Mouse (Mus musculus) stomach, embryonic 16.5 days (tissue): ENCODE measurements around the gene Fut2. TPM values are rescaled to one million over a fixed set of nuclear protein-coding genes. Genes with fewer than 3 reads are reported as not detected.

Experiments used
- ATAC-seq: fragments of 200-750 bp; cut with Nextera tagmentation; 2 replicates; pipeline ENCODE4 v1.8.0; 2017; ENCODE audit warnings: moderate number of reproducible peaks, moderate TSS enrichment; ENCODE audit not compliant: insufficient read depth, low FRiP score
- H3K27ac ChIP-seq: fragments of 300-500 bp; sonication (generic); 2 replicates; pipeline ENCODE4 v1.5.1; 2014; ENCODE audit warnings: low read length
- H3K27me3 ChIP-seq: fragments of 300-500 bp; sonication (generic); 2 replicates; pipeline ENCODE4 v1.6.1; 2014; ENCODE audit warnings: low read length, control low read depth, mixed read lengths; ENCODE audit not compliant: control insufficient read depth, insufficient read depth
- H3K36me3 ChIP-seq: fragments of 300-500 bp; sonication (generic); 2 replicates; pipeline ENCODE4 v1.6.1; 2014; ENCODE audit warnings: low read length; ENCODE audit not compliant: control insufficient read depth, insufficient read depth
- H3K4me1 ChIP-seq: fragments of 300-500 bp; sonication (generic); 2 replicates; pipeline ENCODE4 v1.6.1; 2014; ENCODE audit warnings: low read length, control low read depth, mixed read lengths; ENCODE audit not compliant: control insufficient read depth, insufficient read depth
- H3K4me2 ChIP-seq: fragments of 300-500 bp; sonication (generic); 2 replicates; pipeline ENCODE4 v1.6.1; 2014; ENCODE audit warnings: low read depth, low read length, mixed read lengths
- H3K4me3 ChIP-seq: fragments of 300-500 bp; sonication (generic); replicated peaks from 2 replicates; pipeline ENCODE4 v1.5.1; 2014; ENCODE audit warnings: mild to moderate bottlenecking, low read length
- H3K9ac ChIP-seq: fragments of 300-500 bp; sonication (generic); 2 replicates; pipeline ENCODE4 v1.6.1; 2014; ENCODE audit warnings: low read length
- H3K9me3 ChIP-seq: fragments of 300-500 bp; sonication (generic); replicated peaks from 2 replicates; pipeline ENCODE4 v1.6.1; 2016; ENCODE audit warnings: low read length, control low read depth; ENCODE audit not compliant: control insufficient read depth
- WGBS: fragments of 180-500 bp; shearing (Covaris S2); extraction: QIAGEN DNeasy Blood & Tissue Kit; methylation state at CpG from one replicate; pipeline ENCODE4 v1.1.7; 2014; 5-methylcytosine and 5-hydroxymethylcytosine counted together
- polyA plus RNA-seq: library from polyadenylated mRNA; unstranded; fragments of >200 nt; fragmentation: Nextera tagmentation; extraction: Ambion mirVana; gene quantifications from 2 replicates; pipeline ENCODE4 v1.2.1, GENCODE M21; 2015

Fut2 gene
- polyA plus RNA-seq, 1 experiment from 2014 or later = 13.8 TPM

DNA sequence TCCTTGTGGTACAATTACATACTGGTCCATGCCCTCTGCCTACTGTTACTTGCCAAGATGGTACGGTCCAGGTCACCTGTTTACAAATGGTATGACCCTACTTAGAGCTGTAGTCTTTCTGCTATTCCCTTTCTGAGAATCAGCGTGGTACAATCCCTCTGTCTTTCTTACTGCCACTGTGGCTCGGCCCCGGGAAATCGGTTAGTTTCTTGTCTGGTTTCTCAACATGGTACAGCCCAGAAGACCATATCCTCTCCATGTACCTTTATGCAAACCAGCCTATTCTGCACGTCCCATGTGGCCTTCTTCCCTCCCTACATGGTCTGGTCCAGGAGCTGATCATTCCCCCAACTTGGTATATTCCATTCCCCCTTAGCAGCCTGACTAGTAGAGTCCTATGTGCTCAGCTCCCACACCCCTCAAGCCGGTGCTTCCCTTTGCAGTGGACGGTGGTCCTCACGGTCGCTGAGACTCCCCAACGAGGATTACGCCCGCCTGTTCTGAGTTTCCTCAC, 37.9 kb upstream of the Fut2 start:
- peak; percentile 54 for ATAC-seq
- under 1% methylated on average over 13 of the region's 13 CpGs for WGBS
- Histone ChIP-seq H3K27me3 (peaks cover 14% of the 10 kb centered on the region; the same call in 1 of the 2 replicates), H3K4me3 (peak overlapping the region; percentile 71), H3K4me1 (peaks cover 43% of the 10 kb centered on the region), H3K36me3 (no peaks in the 10 kb centered on the region), H3K9ac (peak overlapping the region; percentile 77), H3K9me3 (no peaks in the 10 kb centered on the region), H3K27ac (peak overlapping the region; percentile 90), H3K4me2 (peak overlapping the region; percentile 93)

DNA sequence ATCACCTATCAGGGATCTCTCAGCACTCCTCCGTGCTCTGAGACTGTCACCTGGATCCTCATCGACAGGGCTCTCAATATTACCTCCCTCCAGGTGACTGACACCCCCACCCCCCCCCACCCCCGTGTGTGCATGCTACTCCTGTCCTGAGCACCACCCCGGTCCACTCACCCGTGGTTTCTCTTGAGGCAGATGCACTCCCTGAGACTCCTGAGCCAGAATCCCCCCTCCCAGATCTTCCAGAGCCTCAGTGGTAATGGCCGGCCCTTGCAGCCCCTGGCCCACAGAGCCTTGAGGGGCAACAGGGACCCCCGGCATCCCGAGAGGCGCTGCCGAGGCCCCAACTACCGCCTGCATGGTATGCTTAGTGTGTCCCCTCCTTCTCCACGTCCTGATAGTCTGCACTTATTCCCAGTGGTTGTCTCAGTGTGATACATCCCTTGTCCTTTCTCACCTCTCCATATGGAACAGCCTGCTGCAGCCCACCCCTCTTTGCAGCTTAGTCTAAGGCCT, 37.4 kb upstream of the Fut2 start:
- Histone ChIP-seq H3K9ac (peak overlapping the region; percentile 77), H3K27me3 (peaks cover 19% of the 10 kb centered on the region; the same call in 1 of the 2 replicates), H3K4me1 (peaks cover 43% of the 10 kb centered on the region), H3K27ac (peak overlapping the region; percentile 90), H3K9me3 (no peaks in the 10 kb centered on the region), H3K36me3 (no peaks in the 10 kb centered on the region), H3K4me3 (peak overlapping the region; percentile 71), H3K4me2 (peak overlapping the region; percentile 93)
- WGBS = 38% methylated on average over 12 of the region's 12 CpGs
- no peak for ATAC-seq

DNA sequence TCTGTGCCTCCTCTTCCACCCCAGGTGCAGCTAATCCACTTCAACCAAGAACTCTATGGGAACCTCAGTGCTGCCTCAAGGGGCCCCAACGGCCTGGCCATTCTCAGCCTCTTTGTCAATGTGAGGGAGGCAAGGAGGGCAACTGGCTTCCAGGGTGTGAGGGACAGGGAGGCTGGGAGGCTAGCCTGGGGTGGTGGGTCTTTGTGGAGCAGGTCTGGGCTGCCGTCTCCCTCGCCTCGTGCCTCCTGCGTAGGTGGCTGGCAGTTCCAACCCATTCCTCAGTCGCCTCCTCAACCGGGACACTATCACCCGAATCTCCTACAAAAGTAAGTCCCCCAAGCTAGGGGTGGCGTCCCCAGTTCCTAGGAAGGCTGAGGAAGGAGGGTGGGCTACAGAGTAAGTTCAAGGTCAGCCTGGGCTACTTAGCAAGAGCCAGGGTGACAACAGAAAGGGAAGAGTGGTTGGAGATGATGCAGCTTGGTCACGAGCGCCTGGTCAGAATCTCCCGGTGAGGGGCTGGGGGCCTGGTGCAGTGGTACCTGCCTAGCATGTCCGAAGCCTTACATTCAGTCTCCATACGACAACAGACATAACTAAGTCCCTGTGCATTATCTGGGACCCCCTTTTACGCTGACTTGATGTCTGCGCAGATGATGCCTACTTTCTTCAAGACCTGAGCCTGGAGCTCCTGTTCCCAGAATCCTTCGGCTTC, 36.8 kb upstream of the Fut2 start:
- Histone ChIP-seq H3K9me3 (no peaks in the 10 kb centered on the region), H3K9ac (no peak overlapping the region), H3K4me3 (no peak overlapping the region), H3K4me2 (no peak overlapping the region), H3K27me3 (peaks cover 20% of the 10 kb centered on the region; the same call in 1 of the 2 replicates), H3K27ac (no peak overlapping the region), H3K36me3 (no peaks in the 10 kb centered on the region), H3K4me1 (peaks cover 37% of the 10 kb centered on the region)
- 87% methylated on average over 17 of the region's 17 CpGs for WGBS
- ATAC-seq = no peak

DNA sequence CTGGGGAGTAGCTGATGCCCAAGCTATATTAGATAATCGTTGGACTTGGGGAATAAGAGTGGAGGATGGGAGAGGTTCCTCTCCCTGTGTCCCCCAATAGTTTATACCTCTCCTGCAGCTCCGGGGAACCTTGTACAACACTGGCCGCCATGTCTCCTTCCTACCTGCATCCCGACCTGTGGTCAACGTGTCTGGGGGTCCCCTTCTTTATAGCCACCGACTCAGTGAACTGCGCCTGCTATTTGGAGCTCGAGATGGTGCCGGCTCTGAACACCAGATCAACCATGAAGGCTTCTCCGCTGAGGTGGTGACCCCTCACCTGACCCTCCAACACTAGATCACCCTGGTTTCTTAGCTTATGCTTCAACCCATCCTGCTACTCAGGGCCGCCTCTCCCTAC, 36.1 kb upstream of the Fut2 start:
- H3K4me2 ChIP-seq = no peak overlapping the region
- no peaks in the 10 kb centered on the region for H3K9me3 ChIP-seq
- H3K4me3 ChIP-seq = no peak overlapping the region
- H3K36me3 ChIP-seq = no peaks in the 10 kb centered on the region
- no peak overlapping the region for H3K9ac ChIP-seq
- no peak overlapping the region for H3K27ac ChIP-seq
- peaks cover 33% of the 10 kb centered on the region for H3K4me1 ChIP-seq
- H3K27me3 ChIP-seq = peaks cover 20% of the 10 kb centered on the region; the same call in 1 of the 2 replicates
- WGBS = 94% methylated on average over 11 of the region's 11 CpGs
- no peak for ATAC-seq

DNA sequence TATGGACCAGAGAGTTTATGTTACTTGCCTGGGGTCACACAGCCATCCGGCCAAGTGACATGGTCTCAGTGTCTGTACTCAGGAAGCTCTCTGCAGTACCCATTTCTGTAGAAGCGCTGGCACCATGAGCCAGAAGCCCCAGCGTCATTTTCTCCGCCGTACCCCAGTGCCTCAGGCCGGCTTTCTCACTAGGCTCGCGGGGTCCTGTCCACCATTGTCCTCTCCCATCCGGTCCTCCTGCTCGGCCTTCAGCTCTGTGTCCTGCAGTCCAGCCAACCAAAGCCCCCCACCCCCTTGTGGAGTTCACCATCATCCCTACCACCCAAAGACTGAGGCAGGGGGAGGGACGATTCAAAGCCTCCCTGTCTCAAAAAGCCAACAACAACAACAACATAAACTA, 35.4 kb upstream of the Fut2 start:
- Histone ChIP-seq H3K27me3 (peaks cover 20% of the 10 kb centered on the region; the same call in 1 of the 2 replicates), H3K36me3 (no peaks in the 10 kb centered on the region), H3K9ac (no peak overlapping the region), H3K9me3 (no peaks in the 10 kb centered on the region), H3K4me1 (peaks cover 28% of the 10 kb centered on the region), H3K4me2 (0 out of 2 replicates have a peak overlapping the region, but pooled peaks have one; percentile 57), H3K27ac (no peak overlapping the region), H3K4me3 (0 out of 2 replicates have a peak overlapping the region, but pooled peaks have one; percentile 40)
- no peak for ATAC-seq
- WGBS = 88% methylated on average over 11 of the region's 11 CpGs

DNA sequence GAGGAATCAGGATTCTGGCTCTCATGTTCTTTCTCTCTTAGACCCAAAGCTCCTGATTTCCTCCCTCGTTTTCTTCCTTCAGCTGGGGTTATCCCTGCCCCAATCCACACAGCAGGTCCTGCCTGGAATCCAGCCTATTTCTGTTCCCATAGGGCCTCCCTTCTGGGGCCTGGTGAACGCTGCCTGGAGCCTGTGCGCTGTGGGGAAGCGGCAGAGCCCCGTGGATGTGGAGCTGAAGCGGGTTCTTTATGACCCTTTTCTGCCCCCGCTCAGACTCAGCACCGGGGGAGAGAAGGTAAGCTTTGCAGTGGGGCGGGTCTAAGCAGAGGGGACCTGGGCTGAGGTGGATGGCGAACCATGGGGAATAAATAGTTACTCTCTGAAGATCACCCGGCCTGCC, 34.9 kb upstream of the Fut2 start:
- Histone ChIP-seq H3K9ac (peak overlapping the region; percentile 54), H3K4me3 (peak overlapping the region; percentile 40), H3K36me3 (no peaks in the 10 kb centered on the region), H3K4me1 (peaks cover 25% of the 10 kb centered on the region), H3K4me2 (peak overlapping the region; percentile 57), H3K27ac (peak overlapping the region; percentile 5; the same call in 1 of the 2 replicates), H3K9me3 (no peaks in the 10 kb centered on the region), H3K27me3 (peaks cover 20% of the 10 kb centered on the region; the same call in 1 of the 2 replicates)
- WGBS = 36% methylated on average over 11 of the region's 11 CpGs
- ATAC-seq = no peak

DNA sequence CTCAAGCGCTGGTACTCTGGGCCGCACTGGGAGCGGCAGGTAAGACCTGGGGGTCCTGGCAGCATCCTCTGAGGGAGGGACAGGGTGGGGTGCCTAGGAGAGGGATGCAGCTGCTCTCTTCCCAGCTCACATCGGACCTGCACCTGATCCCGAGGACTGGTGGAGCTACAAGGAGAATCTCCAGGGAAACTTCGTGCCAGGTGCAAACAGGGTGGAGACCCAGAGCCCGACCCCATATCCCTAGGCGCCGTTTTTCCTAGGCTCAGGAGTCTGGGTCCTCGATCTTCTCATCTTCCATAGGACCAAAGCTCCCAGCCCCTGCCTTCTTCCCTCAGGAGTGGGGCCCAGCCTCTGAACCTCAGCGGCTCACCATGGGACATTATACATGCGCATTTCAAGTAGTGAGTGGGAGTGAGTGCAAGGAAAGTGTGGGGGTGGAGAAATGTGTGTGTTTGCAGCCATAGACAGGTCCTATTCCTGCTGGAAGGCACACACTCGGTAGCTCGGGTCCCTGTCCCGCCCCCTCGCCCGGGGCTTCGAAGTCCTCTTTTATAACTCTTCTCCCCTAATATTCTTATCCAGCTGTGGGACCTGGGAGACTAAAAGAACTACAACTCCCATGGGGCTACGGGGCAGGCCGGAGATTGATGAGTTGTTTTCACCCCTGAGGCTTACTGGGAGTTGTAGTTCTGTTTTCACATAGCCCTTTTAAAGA, 34.3 kb upstream of the Fut2 start:
- no peak for ATAC-seq
- Histone ChIP-seq H3K27me3 (peaks cover 20% of the 10 kb centered on the region; the same call in 1 of the 2 replicates), H3K4me2 (peak overlapping the region; percentile 57), H3K4me1 (peaks cover 19% of the 10 kb centered on the region), H3K27ac (no peak overlapping the region), H3K4me3 (peak overlapping the region; percentile 40), H3K9me3 (no peaks in the 10 kb centered on the region), H3K36me3 (no peaks in the 10 kb centered on the region), H3K9ac (peak overlapping the region; percentile 54)
- WGBS = 2% methylated on average over 20 of the region's 20 CpGs

DNA sequence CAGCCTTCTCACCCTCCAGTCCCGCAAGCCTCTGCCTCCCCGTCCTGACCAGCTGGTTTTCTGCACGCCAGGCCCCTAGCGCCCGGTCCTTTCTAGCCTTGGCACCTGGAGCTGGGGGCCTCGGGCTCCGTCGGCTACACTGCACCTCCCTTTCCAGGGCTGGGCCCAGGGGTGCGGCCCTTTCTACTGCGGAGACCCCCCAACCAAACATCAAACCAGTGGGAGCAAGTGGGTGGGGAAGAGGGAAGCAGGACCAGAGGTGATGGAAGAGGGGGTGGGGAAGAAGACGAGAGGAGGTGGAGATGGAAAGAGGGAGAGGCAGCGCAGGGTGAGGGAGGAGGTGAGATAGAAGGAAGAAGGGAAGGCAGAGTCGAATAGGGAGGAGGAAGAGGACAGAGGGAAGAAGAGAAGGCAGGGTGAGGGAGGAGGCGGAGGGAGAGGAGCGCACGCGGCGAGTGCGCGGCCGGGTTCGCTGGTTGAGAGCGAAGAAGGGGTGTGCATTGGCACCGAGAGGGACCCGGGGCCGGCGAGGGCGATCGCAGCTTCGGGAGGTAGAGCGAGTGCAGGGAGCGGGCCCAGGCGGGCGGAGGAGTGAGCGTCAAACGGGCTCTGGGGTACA, 33.4 kb upstream of the Fut2 start, which contains the start of gene Car11:
Car11 (plus strand) TSS at position 321 of the 619 bp plus-strand sequence.
- Histone ChIP-seq H3K4me2 (peak within 1 kb of the TSS; percentile 57), H3K9me3 (no peaks in the 10 kb centered on the region), H3K9ac (peak within 1 kb of the TSS; percentile 54), H3K4me1 (peaks cover 18% of the 10 kb centered on the region), H3K27ac (no peak within 1 kb of the TSS), H3K27me3 (peaks cover 20% of the 10 kb centered on the region; the same call in 1 of the 2 replicates), H3K4me3 (peak within 1 kb of the TSS; percentile 40), H3K36me3 (no peaks in the 10 kb centered on the region)
- no peak for ATAC-seq
- WGBS = 2% methylated on average over 36 of the region's 36 CpGs
